Mouse (Mus musculus) stomach, embryonic 15.5 days (tissue): ENCODE measurements at regions not wholly inside any gene's neighbourhood (a gene's known extent, or its start where the extent isn't known, plus 50 kb on each side); places are given as distances from the start of the nearest gene placed in this dataset.

Experiments
- ATAC-seq: fragments of 200-750 bp; cut with Nextera tagmentation; 2 replicates; pipeline ENCODE4 v1.8.0; 2017; ENCODE audit warnings: low read depth, moderate number of reproducible peaks, moderate TSS enrichment; ENCODE audit not compliant: insufficient read depth, low FRiP score
- H3K27ac ChIP-seq: fragments of 300-500 bp; sonication (generic); 2 replicates; pipeline ENCODE4 v1.5.1; 2015; ENCODE audit warnings: mild to moderate bottlenecking, inconsistent platforms
- H3K27me3 ChIP-seq: fragments of 300-500 bp; sonication (generic); replicated peaks from 2 replicates; pipeline ENCODE4 v1.6.1; 2015; ENCODE audit warnings: inconsistent platforms
- H3K36me3 ChIP-seq: fragments of 300-500 bp; sonication (generic); 2 replicates; pipeline ENCODE4 v1.6.1; 2015; ENCODE audit warnings: inconsistent platforms
- H3K4me1 ChIP-seq: fragments of 300-500 bp; sonication (generic); 2 replicates; pipeline ENCODE4 v1.6.1; 2015; ENCODE audit warnings: inconsistent platforms
- H3K4me2 ChIP-seq: fragments of 300-500 bp; sonication (generic); 2 replicates; pipeline ENCODE4 v1.6.1; 2015; ENCODE audit warnings: mild to moderate bottlenecking, inconsistent platforms
- H3K4me3 ChIP-seq: fragments of 300-500 bp; sonication (generic); replicated peaks from 2 replicates; pipeline ENCODE4 v1.5.1; 2015; ENCODE audit warnings: inconsistent platforms
- H3K9ac ChIP-seq: fragments of 300-500 bp; sonication (generic); 2 replicates; pipeline ENCODE4 v1.6.1; 2015; ENCODE audit warnings: inconsistent platforms
- H3K9me3 ChIP-seq: fragments of 300-500 bp; sonication (generic); 2 replicates; pipeline ENCODE4 v1.6.1; 2016; ENCODE audit warnings: inconsistent platforms
- WGBS: fragments of 180-500 bp; shearing (Covaris S2); methylation state at CpG from one replicate; pipeline ENCODE4 v1.1.7; 2015; 5-methylcytosine and 5-hydroxymethylcytosine counted together

DNA sequence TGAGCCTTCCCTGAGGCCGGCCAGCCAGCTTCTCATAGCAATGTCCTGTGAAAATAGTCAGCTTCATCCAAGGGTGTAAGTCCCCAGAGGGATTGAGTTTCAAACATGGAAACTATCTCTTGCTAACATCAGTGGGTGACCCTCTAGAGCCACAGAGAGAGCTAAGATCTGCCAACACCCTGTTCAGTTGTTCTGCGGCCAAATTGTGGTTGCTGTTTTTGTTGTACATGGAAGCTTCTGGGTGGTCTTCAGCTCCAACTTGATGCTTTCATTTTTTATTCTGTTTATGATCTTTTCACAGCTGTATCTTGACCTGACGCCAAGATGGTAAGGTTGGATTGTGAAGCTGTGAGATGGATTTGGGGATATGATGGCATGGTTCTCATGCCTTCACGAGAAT, 214.0 kb upstream of the Igfbp3 start:
- Histone ChIP-seq H3K27me3 (no peaks in the 10 kb centered on the region), H3K9ac (no peak overlapping the region), H3K4me3 (no peak overlapping the region), H3K4me1 (no peaks in the 10 kb centered on the region), H3K4me2 (no peak overlapping the region), H3K27ac (no peak overlapping the region), H3K9me3 (no peaks in the 10 kb centered on the region), H3K36me3 (no peaks in the 10 kb centered on the region)
- 74% methylated on average over 4 of the region's 4 CpGs for WGBS
- no peak for ATAC-seq

- no peaks in the 10 kb centered on the region for H3K4me1 ChIP-seq
Observed at GRCm38 (mm10) chr11:7425233-7425632, 211.5 kb upstream of the Igfbp3 start.

DNA sequence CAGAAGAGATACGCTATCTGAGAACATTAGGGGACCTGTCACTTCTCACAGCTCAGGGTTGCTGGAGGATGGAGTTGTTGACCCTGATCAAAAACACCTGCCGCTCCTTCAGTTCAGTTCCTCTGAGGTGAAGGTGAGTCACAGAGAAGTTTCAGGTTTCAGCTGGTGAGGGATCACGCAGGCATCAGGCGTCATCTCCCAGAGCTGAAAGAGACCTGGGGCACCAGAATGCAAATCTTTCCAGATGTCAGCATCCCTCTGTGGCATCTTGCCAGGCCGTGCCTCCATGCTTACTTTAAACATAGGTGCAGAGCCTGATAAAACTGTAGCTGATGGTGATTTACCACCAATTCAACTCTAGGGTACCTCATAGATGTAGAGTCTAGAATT, 210.4 kb upstream of the Igfbp3 start:
- H3K36me3 ChIP-seq = no peaks in the 10 kb centered on the region
- H3K4me1 ChIP-seq = no peaks in the 10 kb centered on the region
- 49% methylated on average over 5 of the region's 5 CpGs for WGBS
- no peak for ATAC-seq
- no peak overlapping the region for H3K4me2 ChIP-seq
- H3K9ac ChIP-seq = no peak overlapping the region
- H3K27ac ChIP-seq = no peak overlapping the region
- H3K9me3 ChIP-seq = no peaks in the 10 kb centered on the region
- H3K27me3 ChIP-seq = no peaks in the 10 kb centered on the region
- no peak overlapping the region for H3K4me3 ChIP-seq

More at GRCm38 (mm10) chr11:7425233-7425632, 211.5 kb upstream of the Igfbp3 start:
- Histone ChIP-seq H3K36me3 (no peaks in the 10 kb centered on the region), H3K27ac (no peak overlapping the region), H3K9ac (no peak overlapping the region), H3K4me2 (no peak overlapping the region), H3K4me3 (no peak overlapping the region), H3K27me3 (no peaks in the 10 kb centered on the region), H3K9me3 (no peaks in the 10 kb centered on the region)
- 98% methylated on average over 1 of the region's 1 CpGs for WGBS
- no peak for ATAC-seq

- Histone ChIP-seq H3K9ac (no peak overlapping the region), H3K9me3 (no peaks in the 10 kb centered on the region), H3K27ac (no peak overlapping the region), H3K4me1 (no peaks in the 10 kb centered on the region), H3K4me3 (no peak overlapping the region), H3K36me3 (no peaks in the 10 kb centered on the region), H3K27me3 (no peaks in the 10 kb centered on the region), H3K4me2 (no peak overlapping the region)
- 20% methylated on average over 13 of the region's 13 CpGs for WGBS
- ATAC-seq = peak; percentile 82
Observed at GRCm38 (mm10) chr11:7423276-7424081, 209.8 kb upstream of the Igfbp3 start.

- H3K9me3 ChIP-seq = no peaks in the 10 kb centered on the region
- 72% methylated on average over 3 of the region's 3 CpGs for WGBS
- no peaks in the 10 kb centered on the region for H3K36me3 ChIP-seq
- H3K4me2 ChIP-seq = no peak overlapping the region
- no peak overlapping the region for H3K4me3 ChIP-seq
- no peak for ATAC-seq
- no peak overlapping the region for H3K27ac ChIP-seq
- H3K27me3 ChIP-seq = no peaks in the 10 kb centered on the region
- H3K9ac ChIP-seq = no peak overlapping the region
- no peaks in the 10 kb centered on the region for H3K4me1 ChIP-seq
Observed at GRCm38 (mm10) chr11:7412631-7413030, 198.9 kb upstream of the Igfbp3 start.

- Histone ChIP-seq H3K4me1 (no peaks in the 10 kb centered on the region), H3K27ac (no peak overlapping the region), H3K4me3 (no peak overlapping the region), H3K9me3 (no peaks in the 10 kb centered on the region), H3K36me3 (no peaks in the 10 kb centered on the region), H3K9ac (no peak overlapping the region), H3K27me3 (no peaks in the 10 kb centered on the region), H3K4me2 (no peak overlapping the region)
- no peak for ATAC-seq
Observed at GRCm38 (mm10) chr11:7408992-7409391, 195.3 kb upstream of the Igfbp3 start.

DNA sequence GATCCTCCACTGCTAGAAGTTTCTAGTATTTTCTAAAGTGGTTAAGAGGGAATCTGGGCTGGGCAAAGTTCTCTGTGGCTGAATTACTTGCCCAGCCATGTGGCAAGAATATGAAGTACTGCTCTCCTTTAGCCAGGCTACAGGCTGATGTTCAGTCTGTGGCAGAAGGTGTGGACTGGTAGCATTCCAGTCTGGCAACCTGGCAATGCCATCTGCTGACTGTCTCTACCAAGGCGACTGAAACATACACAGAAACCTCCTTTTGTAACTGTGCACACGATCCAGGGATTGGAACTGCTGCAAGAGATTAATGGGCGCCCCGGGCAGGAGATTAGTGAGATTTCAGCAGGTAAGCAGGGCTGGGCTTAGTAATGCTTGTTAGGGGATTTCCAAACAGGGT, 190.9 kb upstream of the Igfbp3 start:
- H3K4me1 ChIP-seq = no peaks in the 10 kb centered on the region
- H3K27me3 ChIP-seq = no peaks in the 10 kb centered on the region
- H3K27ac ChIP-seq = no peak overlapping the region
- H3K4me3 ChIP-seq = no peak overlapping the region
- no peaks in the 10 kb centered on the region for H3K9me3 ChIP-seq
- WGBS = 71% methylated on average over 4 of the region's 4 CpGs
- no peak for ATAC-seq
- H3K36me3 ChIP-seq = no peaks in the 10 kb centered on the region
- no peak overlapping the region for H3K4me2 ChIP-seq
- no peak overlapping the region for H3K9ac ChIP-seq

DNA sequence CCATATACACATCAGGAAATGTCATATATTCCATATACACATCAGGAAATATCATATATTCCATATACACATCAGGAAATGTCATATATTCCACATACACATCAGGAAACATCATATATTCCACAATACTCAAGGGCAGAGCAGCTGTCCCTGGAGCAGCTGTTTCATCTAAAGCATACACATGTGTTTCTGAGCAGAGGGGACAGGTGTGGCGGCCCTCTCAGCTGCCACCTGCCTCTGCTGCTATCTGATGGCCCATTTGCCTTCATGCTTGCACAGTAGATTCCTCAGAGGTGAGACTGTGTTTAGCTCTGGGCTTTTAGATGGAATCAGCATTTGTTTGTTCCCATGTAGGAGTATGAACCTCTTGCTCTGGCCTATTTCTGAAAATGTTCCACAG, 158.1 kb upstream of the Igfbp3 start:
- no peak for ATAC-seq
- WGBS = 59% methylated on average over 1 of the region's 1 CpGs
- Histone ChIP-seq H3K9ac (no peak overlapping the region), H3K4me3 (no peak overlapping the region), H3K27me3 (no peaks in the 10 kb centered on the region), H3K9me3 (no peaks in the 10 kb centered on the region), H3K27ac (no peak overlapping the region), H3K4me1 (no peaks in the 10 kb centered on the region), H3K36me3 (no peaks in the 10 kb centered on the region), H3K4me2 (no peak overlapping the region)

DNA sequence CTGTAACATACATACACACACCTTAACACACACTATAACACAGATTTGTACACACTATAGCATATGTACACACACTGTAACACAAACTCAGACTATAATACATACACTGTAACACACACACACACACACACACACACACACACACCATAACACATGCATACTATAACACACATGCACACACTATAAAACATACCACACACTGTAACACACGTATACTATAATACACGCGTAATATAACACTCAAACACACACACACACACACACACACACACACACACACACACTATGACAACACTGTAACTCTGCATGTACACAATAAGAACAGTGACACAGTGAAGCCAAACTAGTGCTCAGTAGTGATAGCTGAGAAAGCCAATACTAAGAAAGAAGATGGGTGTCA, 147.7 kb upstream of the Igfbp3 start:
- H3K4me3 ChIP-seq = no peak overlapping the region
- H3K9ac ChIP-seq = no peak overlapping the region
- no peaks in the 10 kb centered on the region for H3K4me1 ChIP-seq
- H3K4me2 ChIP-seq = no peak overlapping the region
- no peak overlapping the region for H3K27ac ChIP-seq
- 95% methylated on average over 3 of the region's 3 CpGs for WGBS
- H3K9me3 ChIP-seq = no peaks in the 10 kb centered on the region
- no peaks in the 10 kb centered on the region for H3K36me3 ChIP-seq
- 0 out of 2 replicates have a peak, but pooled peaks have one; percentile 18 for ATAC-seq
- H3K27me3 ChIP-seq = no peaks in the 10 kb centered on the region

- no peak for ATAC-seq
- Histone ChIP-seq H3K4me3 (no peak overlapping the region), H3K27me3 (no peaks in the 10 kb centered on the region), H3K9ac (no peak overlapping the region), H3K9me3 (no peaks in the 10 kb centered on the region), H3K4me1 (no peaks in the 10 kb centered on the region), H3K36me3 (no peaks in the 10 kb centered on the region), H3K27ac (no peak overlapping the region), H3K4me2 (no peak overlapping the region)
- 74% methylated on average over 1 of the region's 1 CpGs for WGBS
Observed at GRCm38 (mm10) chr11:7348601-7349000, 134.9 kb upstream of the Igfbp3 start.

GRCm38 (mm10) chr11:7337826-7338225, 124.1 kb upstream of the Igfbp3 start:
- Histone ChIP-seq H3K27ac (no peak overlapping the region), H3K9ac (no peak overlapping the region), H3K9me3 (no peaks in the 10 kb centered on the region; the same call in 1 of the 2 replicates), H3K4me1 (no peaks in the 10 kb centered on the region), H3K4me3 (no peak overlapping the region), H3K27me3 (no peaks in the 10 kb centered on the region), H3K36me3 (no peaks in the 10 kb centered on the region), H3K4me2 (no peak overlapping the region)
- no peak for ATAC-seq

- Histone ChIP-seq H3K27me3 (no peaks in the 10 kb centered on the region), H3K4me1 (no peaks in the 10 kb centered on the region), H3K4me3 (no peak overlapping the region), H3K36me3 (no peaks in the 10 kb centered on the region), H3K4me2 (no peak overlapping the region), H3K9me3 (no peaks in the 10 kb centered on the region), H3K9ac (no peak overlapping the region), H3K27ac (no peak overlapping the region)
- WGBS = 51% methylated on average over 3 of the region's 3 CpGs
- no peak for ATAC-seq
Observed at GRCm38 (mm10) chr11:7317409-7317970, 103.8 kb upstream of the Igfbp3 start.

DNA sequence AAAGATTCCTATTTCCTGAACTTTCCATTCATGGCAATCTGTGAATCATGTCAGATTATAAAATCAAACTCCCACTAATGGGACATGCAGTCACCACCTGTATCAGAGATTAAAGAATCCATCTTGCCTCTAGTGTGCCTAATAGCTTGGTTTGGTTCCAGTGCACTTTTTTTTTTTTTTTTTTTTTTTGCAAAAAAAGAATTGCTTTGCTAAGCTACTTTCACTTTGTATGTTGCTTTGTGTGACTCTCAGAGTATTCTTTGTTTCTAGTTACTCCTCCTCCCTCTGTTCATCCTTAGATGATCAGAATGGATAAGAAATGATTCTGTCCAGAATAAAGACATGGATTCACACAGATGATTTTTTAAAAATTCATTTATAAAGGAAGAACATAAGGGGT, 82.5 kb upstream of the Igfbp3 start:
- H3K9ac ChIP-seq = no peak overlapping the region
- H3K4me2 ChIP-seq = no peak overlapping the region
- H3K9me3 ChIP-seq = no peaks in the 10 kb centered on the region
- ATAC-seq = no peak
- no peak overlapping the region for H3K27ac ChIP-seq
- no peaks in the 10 kb centered on the region for H3K4me1 ChIP-seq
- H3K36me3 ChIP-seq = no peaks in the 10 kb centered on the region
- no peaks in the 10 kb centered on the region for H3K27me3 ChIP-seq
- H3K4me3 ChIP-seq = no peak overlapping the region
